Mouse (Mus musculus) liver, embryonic 14.5 days (tissue): Measurements from ENCODE around the gene Cers1.

Experiments
- CTCF ChIP-seq: IDR thresholded peaks from 2 replicates; pipeline ENCODE4 v1.5.1; 2016; ENCODE audit warnings: antibody characterized with exemption, low read depth, control low read depth
- EP300 ChIP-seq: IDR thresholded peaks from 2 replicates; pipeline ENCODE4 v1.6.1; 2016; ENCODE audit warnings: antibody characterized with exemption, low read depth

- TF ChIP-seq CTCF, result no peak
- TF ChIP-seq EP300, result no peak
Measured at GRCm38 (mm10) chr8:70380069-70380468, 64.5 kb downstream of the Cers1 start.
